Mouse (Mus musculus): ENCODE results near the gene Sdr39u1. TPM values are rescaled to one million over a fixed set of nuclear protein-coding genes. Genes with fewer than 3 reads are reported as not detected.

Sdr39u1 gene
- polyA plus RNA-seq, 1 experiment from 2014 or later = 50.3 TPM

GRCm38 (mm10) chr14:55905518-55905917, 5.4 kb upstream of the Sdr39u1 start:
- WGBS = 28% methylated on average over 1 of the region's 1 CpGs
- no peaks in the 10 kb centered on the region for H3K27me3 ChIP-seq (ENCODE audit: insufficient read depth, poor library complexity, severe bottlenecking)
- no peaks in the 10 kb centered on the region for H3K9me3 ChIP-seq
- no peaks in the 10 kb centered on the region for H3K36me3 ChIP-seq
- H3K4me1 ChIP-seq = peaks cover 9% of the 10 kb centered on the region; the same call in 1 of the 2 replicates
- H3K27ac ChIP-seq = no peak overlapping the region
- H3K4me3 ChIP-seq = no peak overlapping the region
- DNase-seq (ENCODE audit: low spot score) = no peak

GRCm38 (mm10) chr14:55900414-55900755, 292 bp upstream of the Sdr39u1 start:
- DNase-seq (ENCODE audit: low spot score) = no peak
- Histone ChIP-seq H3K27me3 (ENCODE audit: insufficient read depth, poor library complexity, severe bottlenecking) (no peaks in the 10 kb centered on the region), H3K27ac (peak overlapping the region; percentile 89), H3K9me3 (no peaks in the 10 kb centered on the region), H3K36me3 (peaks cover 31% of the 10 kb centered on the region), H3K4me1 (peaks cover 26% of the 10 kb centered on the region), H3K4me3 (peak overlapping the region; percentile 65)
- WGBS = 7% methylated on average over 12 of the region's 12 CpGs

- DNase-seq (ENCODE audit: low spot score) = no peak
- H3K9me3 ChIP-seq = no peaks in the 10 kb centered on the region
- H3K27me3 ChIP-seq (ENCODE audit: insufficient read depth, poor library complexity, severe bottlenecking) = no peaks in the 10 kb centered on the region
- peaks cover 46% of the 10 kb centered on the region for H3K36me3 ChIP-seq
- H3K27ac ChIP-seq = peak overlapping the region; percentile 89
- 90% methylated on average over 7 of the region's 7 CpGs for WGBS
- peaks cover 26% of the 10 kb centered on the region for H3K4me1 ChIP-seq
- peak overlapping the region; percentile 65; the same call in 1 of the 2 replicates for H3K4me3 ChIP-seq
Observed at GRCm38 (mm10) chr14:55898947-55899346, 1.1 kb downstream of the Sdr39u1 start.

- WGBS = 91% methylated on average over 12 of the region's 12 CpGs
- Histone ChIP-seq H3K9me3 (no peaks in the 10 kb centered on the region), H3K27me3 (ENCODE audit: insufficient read depth, poor library complexity, severe bottlenecking) (no peaks in the 10 kb centered on the region), H3K27ac (no peak overlapping the region), H3K4me3 (no peak overlapping the region), H3K4me1 (peaks cover 26% of the 10 kb centered on the region), H3K36me3 (peaks cover 58% of the 10 kb centered on the region)
- no peak for DNase-seq (ENCODE audit: low spot score)
Observed at GRCm38 (mm10) chr14:55897671-55898070, 2.4 kb downstream of the Sdr39u1 start.

- no peaks in the 10 kb centered on the region for H3K9me3 ChIP-seq
- peak overlapping the region; percentile 76; the same call in 1 of the 2 replicates for H3K4me3 ChIP-seq
- no peak for DNase-seq (ENCODE audit: low spot score)
- no peaks in the 10 kb centered on the region for H3K27me3 ChIP-seq (ENCODE audit: insufficient read depth, poor library complexity, severe bottlenecking)
- H3K4me1 ChIP-seq = peaks cover 51% of the 10 kb centered on the region
- WGBS = 75% methylated on average over 24 of the region's 24 CpGs
- peaks cover 56% of the 10 kb centered on the region for H3K36me3 ChIP-seq
- H3K27ac ChIP-seq = no peak overlapping the region; the same call in 1 of the 2 replicates
Observed at GRCm38 (mm10) chr14:55886571-55887382, 13.3 kb downstream of the Sdr39u1 start.

GRCm38 (mm10) chr14:55885791-55886271, 14.3 kb downstream of the Sdr39u1 start:
- 4% methylated on average over 16 of the region's 16 CpGs for WGBS
- Histone ChIP-seq H3K4me1 (peaks cover 51% of the 10 kb centered on the region), H3K9me3 (no peaks in the 10 kb centered on the region), H3K4me3 (peak overlapping the region; percentile 76), H3K27me3 (ENCODE audit: insufficient read depth, poor library complexity, severe bottlenecking) (no peaks in the 10 kb centered on the region), H3K27ac (peak overlapping the region; percentile 96), H3K36me3 (peaks cover 47% of the 10 kb centered on the region)
- no peak for DNase-seq (ENCODE audit: low spot score)

GRCm38 (mm10) chr14:55885114-55885790, 14.8 kb downstream of the Sdr39u1 start:
- Histone ChIP-seq H3K9me3 (no peaks in the 10 kb centered on the region), H3K36me3 (peaks cover 42% of the 10 kb centered on the region), H3K4me3 (peak overlapping the region; percentile 76), H3K27me3 (ENCODE audit: insufficient read depth, poor library complexity, severe bottlenecking) (no peaks in the 10 kb centered on the region), H3K4me1 (peaks cover 51% of the 10 kb centered on the region), H3K27ac (peak overlapping the region; percentile 96)
- DNase-seq (ENCODE audit: low spot score) = no peak
- WGBS = 1% methylated on average over 24 of the region's 30 CpGs

- Histone ChIP-seq H3K27ac (peak within 1 kb of the TSS; percentile 96), H3K36me3 (peaks cover 37% of the 10 kb centered on the region), H3K9me3 (no peaks in the 10 kb centered on the region), H3K4me1 (peaks cover 51% of the 10 kb centered on the region), H3K4me3 (peak within 1 kb of the TSS; percentile 76), H3K27me3 (ENCODE audit: insufficient read depth, poor library complexity, severe bottlenecking) (no peaks in the 10 kb centered on the region)
- peak; percentile 97 for DNase-seq (ENCODE audit: low spot score)
- WGBS = 1% methylated on average over 30 of the region's 30 CpGs
Observed at GRCm38 (mm10) chr14:55884713-55885113, 15.4 kb downstream of the Sdr39u1 start, which contains the start of gene Khnyn. Gene Khnyn, plus strand, starts transcription at chr14:55884947.

- 37% methylated on average over 4 of the region's 4 CpGs for WGBS
Observed at GRCm38 (mm10) chr14:55884166-55884565, 15.9 kb downstream of the Sdr39u1 start, which contains the start of gene Cbln3. Gene Cbln3, minus strand, starts transcription at chr14:55884392.

GRCm38 (mm10) chr14:55883663-55884062, 16.4 kb downstream of the Sdr39u1 start:
- WGBS = 89% methylated on average over 12 of the region's 12 CpGs
- peak overlapping the region; percentile 76; the same call in 1 of the 2 replicates for H3K4me3 ChIP-seq
- peaks cover 51% of the 10 kb centered on the region for H3K4me1 ChIP-seq

More at GRCm38 (mm10) chr14:55884166-55884565, 15.9 kb downstream of the Sdr39u1 start, which contains the start of gene Cbln3:
- no peak for DNase-seq (ENCODE audit: low spot score)
- peak within 1 kb of the TSS; percentile 76 for H3K4me3 ChIP-seq
- H3K9me3 ChIP-seq = no peaks in the 10 kb centered on the region
- peak within 1 kb of the TSS; percentile 96 for H3K27ac ChIP-seq
- peaks cover 32% of the 10 kb centered on the region for H3K36me3 ChIP-seq
- H3K4me1 ChIP-seq = peaks cover 51% of the 10 kb centered on the region
- no peaks in the 10 kb centered on the region for H3K27me3 ChIP-seq (ENCODE audit: insufficient read depth, poor library complexity, severe bottlenecking)

GRCm38 (mm10) chr14:55883149-55883661, 16.9 kb downstream of the Sdr39u1 start:
- Histone ChIP-seq H3K4me1 (peaks cover 54% of the 10 kb centered on the region), H3K27me3 (ENCODE audit: insufficient read depth, poor library complexity, severe bottlenecking) (no peaks in the 10 kb centered on the region), H3K27ac (peak overlapping the region; percentile 96; the same call in 1 of the 2 replicates), H3K4me3 (0 out of 2 replicates have a peak overlapping the region, but pooled peaks have one; percentile 0), H3K36me3 (peaks cover 22% of the 10 kb centered on the region), H3K9me3 (no peaks in the 10 kb centered on the region)
- no peak for DNase-seq (ENCODE audit: low spot score)
- WGBS = 92% methylated on average over 13 of the region's 13 CpGs

More at GRCm38 (mm10) chr14:55883663-55884062, 16.4 kb downstream of the Sdr39u1 start:
- Histone ChIP-seq H3K36me3 (peaks cover 27% of the 10 kb centered on the region), H3K27ac (peak overlapping the region; percentile 96), H3K9me3 (no peaks in the 10 kb centered on the region), H3K27me3 (ENCODE audit: insufficient read depth, poor library complexity, severe bottlenecking) (no peaks in the 10 kb centered on the region)
- DNase-seq (ENCODE audit: low spot score) = no peak

GRCm38 (mm10) chr14:55882171-55882641, 17.9 kb downstream of the Sdr39u1 start:
- 52% methylated on average over 6 of the region's 6 CpGs for WGBS

More at GRCm38 (mm10) chr14:55882171-55882641, 17.9 kb downstream of the Sdr39u1 start:
- Histone ChIP-seq H3K27me3 (ENCODE audit: insufficient read depth, poor library complexity, severe bottlenecking) (no peaks in the 10 kb centered on the region), H3K9me3 (no peaks in the 10 kb centered on the region), H3K36me3 (peaks cover 12% of the 10 kb centered on the region), H3K4me3 (no peak overlapping the region), H3K4me1 (peaks cover 59% of the 10 kb centered on the region), H3K27ac (0 out of 2 replicates have a peak overlapping the region, but pooled peaks have one; percentile 96)
- no peak for DNase-seq (ENCODE audit: low spot score)
